Mouse (Mus musculus): ENCODE measurements at regions not wholly inside any gene's neighbourhood (a gene's known extent, or its start where the extent isn't known, plus 50 kb on each side); places are given as distances from the start of the nearest gene placed in this dataset.

GRCm38 (mm10) chr19:14889794-14890193 lies 291.9 kb upstream of the Tle4 start:
- TF ChIP-seq GATA1 (IDR thresholded peaks at IDR 0.05; ENCODE audit: borderline replicate concordance, low read length) (no peak), FLI1 (IDR thresholded peaks at IDR 0.05; ENCODE audit: low read length) (no peak)

All from megakaryocyte, embryonic 14.5 days (primary cell).